Mouse (Mus musculus): ENCODE measurements at regions not wholly inside any gene's neighbourhood (a gene's known extent, or its start where the extent isn't known, plus 50 kb on each side); places are given as distances from the start of the nearest gene placed in this dataset.
"Not testable (repeated sequence)": the region's sequence is repeated elsewhere in the genome, so short reads cannot be mapped to it uniquely, and the experiment has no call there.

GRCm38 (mm10) chr1:149129767-149130287 is 831.3 kb downstream of the Pla2g4a start:
- DNase-seq, result no peak

GRCm38 (mm10) chr1:149129138-149129537 is 832.0 kb downstream of the Pla2g4a start:
- no peak for DNase-seq

GRCm38 (mm10) chr1:149127709-149128108 is 833.4 kb downstream of the Pla2g4a start:
- no peak for DNase-seq

- DNase-seq, result no peak
These were observed 857.7 kb downstream of the Pla2g4a start for GRCm38 (mm10) chr1:149103396-149103795.

GRCm38 (mm10) chr1:149097426-149097825 is 863.7 kb downstream of the Pla2g4a start:
- no peak for DNase-seq

- no peak for DNase-seq
These were observed 886.4 kb downstream of the Pla2g4a start for GRCm38 (mm10) chr1:149074681-149075080.

GRCm38 (mm10) chr1:149069570-149069969 is 891.5 kb downstream of the Pla2g4a start:
- no peak for DNase-seq

GRCm38 (mm10) chr1:149063011-149063410 is 898.1 kb downstream of the Pla2g4a start:
- DNase-seq, result not testable (repeated sequence)

- DNase-seq, result no peak
These were observed 922.7 kb downstream of the Pla2g4a start for GRCm38 (mm10) chr1:149038188-149038967.

GRCm38 (mm10) chr1:149028316-149028715 is 932.8 kb downstream of the Pla2g4a start:
- no peak for DNase-seq

GRCm38 (mm10) chr1:149021734-149022133 is 939.4 kb downstream of the Pla2g4a start:
- DNase-seq, result no peak

- DNase-seq, result no peak
These were observed 939.8 kb downstream of the Pla2g4a start for GRCm38 (mm10) chr1:149021273-149021672.

GRCm38 (mm10) chr1:149014559-149014958 is 946.5 kb downstream of the Pla2g4a start:
- no peak for DNase-seq

- DNase-seq, result no peak
These were observed 950.3 kb downstream of the Pla2g4a start for GRCm38 (mm10) chr1:149010767-149011166.

GRCm38 (mm10) chr1:149000092-149000491 is 961.0 kb downstream of the Pla2g4a start:
- no peak for DNase-seq

GRCm38 (mm10) chr1:148993586-148993985 is 967.5 kb downstream of the Pla2g4a start:
- DNase-seq, result no peak

- no peak for DNase-seq
These were observed 983.7 kb downstream of the Pla2g4a start for GRCm38 (mm10) chr1:148977377-148977776.

- DNase-seq, result no peak
These were observed 995.7 kb downstream of the Pla2g4a start for GRCm38 (mm10) chr1:148965358-148965757.

- DNase-seq, result no peak
These were observed 1026.7 kb downstream of the Pla2g4a start for GRCm38 (mm10) chr1:148934366-148934765.

- no peak for DNase-seq
These were observed 1036.6 kb downstream of the Pla2g4a start for GRCm38 (mm10) chr1:148924506-148924905.

- DNase-seq, result no peak
These were observed 1044.0 kb downstream of the Pla2g4a start for GRCm38 (mm10) chr1:148917062-148917461.

GRCm38 (mm10) chr1:148912819-148913218 is 1048.3 kb downstream of the Pla2g4a start:
- DNase-seq, result no peak

- DNase-seq, result no peak
These were observed 1057.0 kb downstream of the Pla2g4a start for GRCm38 (mm10) chr1:148904067-148904466.

- no peak for DNase-seq
These were observed 1058.0 kb downstream of the Pla2g4a start for GRCm38 (mm10) chr1:148903093-148903492.
